Mouse (Mus musculus) lung, postnatal 0 days (tissue): ENCODE data around the gene Cpped1.

Source experiments
- CTCF ChIP-seq: IDR thresholded peaks from 2 replicates; pipeline ENCODE4 v1.5.1; 2016; ENCODE audit warnings: antibody characterized with exemption, mild to moderate bottlenecking
- EP300 ChIP-seq: IDR thresholded peaks from 2 replicates; pipeline ENCODE4 v1.6.1; 2016; ENCODE audit warnings: antibody characterized with exemption, mild to moderate bottlenecking, control low read depth

- TF ChIP-seq CTCF, result no peak
- TF ChIP-seq EP300, result no peak
Measured at GRCm38 (mm10) chr16:11908461-11909014, 707 bp downstream of the Cpped1 start.
